Mouse (Mus musculus): Measurements from ENCODE around the gene Adamtsl5.
A peak's percentile ranks its signal among the peaks of the same experiment; 100 is the strongest.

DNA sequence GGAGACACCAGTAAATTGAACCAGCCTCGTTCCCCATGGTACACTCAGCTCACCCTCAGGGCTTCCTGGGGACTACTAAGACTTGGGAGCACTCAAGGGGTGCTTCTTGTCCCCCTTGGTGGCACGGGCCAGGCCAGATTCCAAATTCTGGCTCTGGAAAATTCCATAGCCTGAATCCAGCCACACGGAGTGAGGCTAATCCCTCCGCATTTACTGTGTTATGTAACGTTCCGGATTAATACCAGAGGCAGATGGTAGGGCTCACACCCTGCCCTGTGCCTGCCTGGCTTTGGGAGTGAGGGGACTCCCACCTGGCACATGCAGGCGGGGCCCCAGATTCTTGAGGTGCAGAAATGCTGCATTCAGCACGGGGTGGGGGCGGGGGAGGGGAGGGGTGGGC, 7.2 kb upstream of the Adamtsl5 start:
- TF ChIP-seq CTCF (IDR thresholded peaks at IDR 0.05; ENCODE audit: borderline replicate concordance, insufficient read depth, low read depth, low read length): no peak
- peak; percentile 84 for TF ChIP-seq POLR2A (IDR thresholded peaks at IDR 0.05; ENCODE audit: borderline replicate concordance, insufficient read depth, low read length)
